Mouse (Mus musculus) cerebellum, adult 2 months (tissue): Measurements from ENCODE around the gene Map7d2. TPM values are rescaled to one million over a fixed set of nuclear protein-coding genes. Genes with fewer than 3 reads are reported as not detected.

ENCODE experiments used
- DNase-seq, 2 experiments: peaks; one replicate each; pipeline ENCODE4 v3.0.0; 2021
- H3K27ac ChIP-seq: fragments of 200-500 bp; 2 replicates; pipeline ENCODE4 v1.5.1; 2012; ENCODE audit warnings: low read length, control low read depth, inconsistent platforms; ENCODE audit not compliant: insufficient read depth
- H3K27me3 ChIP-seq: fragments of 200-500 bp; 2 replicates; pipeline ENCODE4 v1.6.1; 2012; ENCODE audit warnings: inconsistent platforms, mild to moderate bottlenecking, low read length, moderate library complexity; ENCODE audit not compliant: control insufficient read depth, insufficient read depth
- H3K4me1 ChIP-seq: fragments of 200-500 bp; 2 replicates; pipeline ENCODE4 v1.6.1; 2011; ENCODE audit warnings: low read length; ENCODE audit not compliant: control insufficient read depth, insufficient read depth
- H3K4me3 ChIP-seq: fragments of 200-500 bp; replicated peaks from 2 replicates; pipeline ENCODE3; 2011; ENCODE audit warnings: mild to moderate bottlenecking, low read depth, low read length, control low read depth; ENCODE audit not compliant: insufficient read depth
- CTCF ChIP-seq: fragments of 200-500 bp; IDR thresholded peaks from 2 replicates; pipeline ENCODE4 v1.5.1; 2011; ENCODE audit warnings: low read depth, mild to moderate bottlenecking, control low read depth, low read length, moderate library complexity, borderline replicate concordance; ENCODE audit not compliant: insufficient read depth
- POLR2A ChIP-seq: fragments of 200-500 bp; IDR thresholded peaks from 2 replicates; pipeline ENCODE4 v1.6.1; 2011; ENCODE audit warnings: low read length, control low read depth, borderline replicate concordance; ENCODE audit not compliant: insufficient read depth
- WGBS: fragments of 180-500 bp; shearing (Covaris S2); methylation state at CpG from one replicate; pipeline ENCODE4 v1.1.7; 2018; 5-methylcytosine and 5-hydroxymethylcytosine counted together
- polyA plus RNA-seq: library from polyadenylated mRNA; depleted of rRNA; stranded (reverse); fragments of >200 nt; gene quantifications from 2 replicates; pipeline ENCODE4 v1.2.3, GENCODE M21; 2012

The Map7d2 gene
- polyA plus RNA-seq, 1 experiment, result 101 TPM

- 82% methylated on average over 1 of the region's 1 CpGs for WGBS
- no peak overlapping the region for H3K27ac ChIP-seq
Observed at GRCm38 (mm10) chrX:159484247-159484646, 69.9 kb downstream of the Map7d2 start.

GRCm38 (mm10) chrX:159503181-159503580, 88.8 kb downstream of the Map7d2 start:
- DNase-seq, result no peak
- H3K27me3 ChIP-seq, result no peaks in the 10 kb centered on the region
- no peaks in the 10 kb centered on the region for H3K4me1 ChIP-seq
- H3K4me3 ChIP-seq, result no peak overlapping the region
- TF ChIP-seq CTCF, result no peak
- no peak for TF ChIP-seq POLR2A
- no peak overlapping the region for H3K27ac ChIP-seq
- WGBS, result 57% methylated on average over 2 of the region's 2 CpGs

More at GRCm38 (mm10) chrX:159484247-159484646, 69.9 kb downstream of the Map7d2 start:
- H3K27me3 ChIP-seq, result no peaks in the 10 kb centered on the region
- no peak for DNase-seq
- H3K4me1 ChIP-seq, result no peaks in the 10 kb centered on the region
- TF ChIP-seq CTCF (no peak), POLR2A (no peak)
- no peak overlapping the region for H3K4me3 ChIP-seq

- TF ChIP-seq CTCF (no peak), POLR2A (no peak)
- WGBS, result 61% methylated on average over 19 of the region's 19 CpGs
Observed at GRCm38 (mm10) chrX:159508331-159509036, 94.1 kb downstream of the Map7d2 start.

GRCm38 (mm10) chrX:159509042-159509441, 94.7 kb downstream of the Map7d2 start:
- TF ChIP-seq POLR2A, result no peak
- no peak for TF ChIP-seq CTCF
- H3K4me1 ChIP-seq, result no peaks in the 10 kb centered on the region
- no peak overlapping the region for H3K27ac ChIP-seq
- H3K4me3 ChIP-seq, result no peak overlapping the region
- no peaks in the 10 kb centered on the region for H3K27me3 ChIP-seq
- no peak for DNase-seq
- 61% methylated on average over 4 of the region's 4 CpGs for WGBS

More at GRCm38 (mm10) chrX:159508331-159509036, 94.1 kb downstream of the Map7d2 start:
- no peak for DNase-seq
- Histone ChIP-seq H3K4me1 (no peaks in the 10 kb centered on the region), H3K4me3 (no peak overlapping the region), H3K27me3 (no peaks in the 10 kb centered on the region), H3K27ac (no peak overlapping the region)

- WGBS, result 84% methylated on average over 19 of the region's 19 CpGs
Observed at GRCm38 (mm10) chrX:159509847-159510715, 95.7 kb downstream of the Map7d2 start.

GRCm38 (mm10) chrX:159510716-159511051, 96.3 kb downstream of the Map7d2 start:
- WGBS, result 75% methylated on average over 9 of the region's 9 CpGs
- no peak overlapping the region for H3K27ac ChIP-seq
- H3K4me3 ChIP-seq, result no peak overlapping the region
- no peak for DNase-seq
- H3K4me1 ChIP-seq, result no peaks in the 10 kb centered on the region
- TF ChIP-seq POLR2A, result no peak
- TF ChIP-seq CTCF, result no peak
- H3K27me3 ChIP-seq, result no peaks in the 10 kb centered on the region

More at GRCm38 (mm10) chrX:159509847-159510715, 95.7 kb downstream of the Map7d2 start:
- DNase-seq, result no peak
- Histone ChIP-seq H3K4me1 (no peaks in the 10 kb centered on the region), H3K27ac (no peak overlapping the region), H3K27me3 (no peaks in the 10 kb centered on the region), H3K4me3 (no peak overlapping the region)
- no peak for TF ChIP-seq POLR2A
- no peak for TF ChIP-seq CTCF

- WGBS, result 89% methylated on average over 6 of the region's 6 CpGs
- DNase-seq, result no peak
- Histone ChIP-seq H3K27ac (no peak overlapping the region), H3K27me3 (no peaks in the 10 kb centered on the region), H3K4me1 (no peaks in the 10 kb centered on the region), H3K4me3 (no peak overlapping the region)
- TF ChIP-seq CTCF (no peak), POLR2A (no peak)
Observed at GRCm38 (mm10) chrX:159515599-159515998, 101.2 kb downstream of the Map7d2 start.
